ENCODE assay signal across 8 mouse cellular contexts in genomic region chr2:144134575-144134958, GRCm38 (mm10).
DNase-seq lines count a peak whose midpoint lies in the region; ATAC-seq and TF ChIP-seq lines count a peak whose summit lies in the region.

No protein-coding gene starts in this region.

- H3K4me1 ChIP-seq in kidney, embryonic 14.5 days (ENCODE audit: control insufficient read depth, insufficient read depth, low read length) = peaks cover 9% of the 10 kb centered on the region; the same call in 1 of the 2 replicates
- peaks cover 12% of the 10 kb centered on the region for H3K4me1 ChIP-seq in embryonic facial prominence, embryonic 14.5 days (ENCODE audit: control insufficient read depth, insufficient read depth, low read length)
- no peaks in the 10 kb centered on the region for H3K4me1 ChIP-seq in cerebellum, adult 2 months (ENCODE audit: control insufficient read depth, insufficient read depth, low read length)

- WGBS in kidney, embryonic 14.5 days = 72% methylated on average over 9 of the region's 9 CpGs
- WGBS in embryonic facial prominence, embryonic 14.5 days = 44% methylated on average over 8 of the region's 9 CpGs
- WGBS in cerebellum, adult 2 months = 39% methylated on average over 9 of the region's 9 CpGs

- ATAC-seq in kidney, embryonic 14.5 days (ENCODE audit: low FRiP score, low TSS enrichment) = peak; percentile 33; the same call in 1 of the 2 replicates
- ATAC-seq in embryonic facial prominence, embryonic 14.5 days (ENCODE audit: low read depth) = peak; percentile 49; the same call in 1 of the 2 replicates
- 0 out of 2 replicates have a peak, but pooled peaks have one; percentile 15 for ATAC-seq in megakaryocyte-erythroid progenitor cell, adult 5-6 weeks (replicated peaks; ENCODE audit: low FRiP score, low TSS enrichment, poor library complexity, severe bottlenecking)

- H3K4me3 ChIP-seq in kidney, embryonic 14.5 days (ENCODE audit: low read length) = no peak overlapping the region
- no peak overlapping the region for H3K4me3 ChIP-seq in embryonic facial prominence, embryonic 14.5 days (ENCODE audit: low read depth, low read length)
- H3K4me3 ChIP-seq in cerebellum, adult 2 months (replicated peaks; ENCODE audit: insufficient read depth, low read depth, low read length) = no peak overlapping the region

- H3K9me3 ChIP-seq in kidney, embryonic 14.5 days (ENCODE audit: control insufficient read depth, low read length) = peaks cover 3% of the 10 kb centered on the region; the same call in 1 of the 2 replicates
- H3K9me3 ChIP-seq in embryonic facial prominence, embryonic 14.5 days (ENCODE audit: control insufficient read depth, low read length) = no peaks in the 10 kb centered on the region

- no peak overlapping the region for H3K4me2 ChIP-seq in kidney, embryonic 14.5 days (replicated peaks; ENCODE audit: low read depth, low read length)
- no peak overlapping the region for H3K4me2 ChIP-seq in embryonic facial prominence, embryonic 14.5 days (ENCODE audit: low read depth, low read length)

- TF ChIP-seq POLR2A in cerebellum, adult 2 months (IDR thresholded peaks at IDR 0.05; ENCODE audit: borderline replicate concordance, insufficient read depth, low read length) = no peak

- no peak for DNase-seq in kidney, postnatal 25 days
- peak; percentile 45 for DNase-seq in embryonic facial prominence, embryonic 14.5 days (ENCODE audit: low spot score)
- DNase-seq in heart, postnatal 4 days = peak; percentile 69
- DNase-seq in thymus, postnatal 36 days = no peak
- no peak for DNase-seq in cerebellum, adult 2 months
- DNase-seq in adipocyte (ENCODE audit: low spot score) = no peak

- TF ChIP-seq CTCF in cerebellum, adult 2 months (IDR thresholded peaks at IDR 0.05; ENCODE audit: borderline replicate concordance, insufficient read depth, low read depth, low read length) = no peak

- H3K27me3 ChIP-seq in kidney, embryonic 14.5 days (ENCODE audit: control insufficient read depth, insufficient read depth, low read length) = no peaks in the 10 kb centered on the region
- no peaks in the 10 kb centered on the region for H3K27me3 ChIP-seq in embryonic facial prominence, embryonic 14.5 days (replicated peaks; ENCODE audit: control insufficient read depth, insufficient read depth, low read length)
- no peaks in the 10 kb centered on the region for H3K27me3 ChIP-seq in cerebellum, adult 2 months (ENCODE audit: control insufficient read depth, insufficient read depth, low read length)

- H3K36me3 ChIP-seq in kidney, embryonic 14.5 days (ENCODE audit: control insufficient read depth, insufficient read depth, low read length) = no peaks in the 10 kb centered on the region
- no peaks in the 10 kb centered on the region for H3K36me3 ChIP-seq in embryonic facial prominence, embryonic 14.5 days (ENCODE audit: control insufficient read depth, insufficient read depth, low read length)

- peak overlapping the region; percentile 33; the same call in 1 of the 2 replicates for H3K27ac ChIP-seq in kidney, embryonic 14.5 days (ENCODE audit: low read depth, low read length)
- peak overlapping the region; percentile 70 for H3K27ac ChIP-seq in embryonic facial prominence, embryonic 14.5 days (replicated peaks; ENCODE audit: low read depth, low read length)
- no peak overlapping the region for H3K27ac ChIP-seq in cerebellum, adult 2 months (ENCODE audit: insufficient read depth, low read length)

- H3K9ac ChIP-seq in kidney, embryonic 14.5 days (ENCODE audit: low read depth, low read length) = no peak overlapping the region
- H3K9ac ChIP-seq in embryonic facial prominence, embryonic 14.5 days (ENCODE audit: low read depth, low read length) = no peak overlapping the region

Comparison
In these comparisons a context has a peak if more than half of its experiments do, and no peak if none do; other contexts are left out.
1. DNase-seq: peak in embryonic facial prominence, embryonic 14.5 days (single experiment) and heart, postnatal 4 days (single experiment); none in kidney, postnatal 25 days (0 of 2), thymus, postnatal 36 days (0 of 2), cerebellum, adult 2 months (0 of 2) and adipocyte (single experiment).
2. Peak in every context shown above with its lines, with median percentiles within 50 percentile points of each other: ATAC-seq.